Mouse (Mus musculus) spleen, adult 2 months (tissue): Measurements from ENCODE around the gene Actrt2. TPM values are rescaled to one million over a fixed set of nuclear protein-coding genes. Genes with fewer than 3 reads are reported as not detected.

Experiments
- DNase-seq, 2 experiments: peaks; one replicate each; pipeline versions ENCODE4 v3.0.0 to v3.0.0-alpha.2; 2012 to 2021; ENCODE audit warnings: low spot score in 2 of 2, low read depth in 1 of 2
- H3K27ac ChIP-seq: fragments of 200-500 bp; 2 replicates; pipeline ENCODE4 v1.5.1; 2012; ENCODE audit warnings: low read length, inconsistent platforms; ENCODE audit not compliant: insufficient read depth
- H3K27me3 ChIP-seq: fragments of 200-500 bp; 2 replicates; pipeline ENCODE4 v1.6.1; 2012; ENCODE audit warnings: mild to moderate bottlenecking, moderate library complexity, low read length, inconsistent platforms; ENCODE audit not compliant: control insufficient read depth, insufficient read depth
- H3K36me3 ChIP-seq: fragments of 200-500 bp; 2 replicates; pipeline ENCODE4 v1.6.1; 2012; ENCODE audit warnings: mild to moderate bottlenecking, low read length, inconsistent platforms; ENCODE audit not compliant: control insufficient read depth, insufficient read depth
- H3K4me1 ChIP-seq: fragments of 200-500 bp; 2 replicates; pipeline ENCODE4 v1.6.1; 2011; ENCODE audit warnings: inconsistent platforms; ENCODE audit not compliant: control insufficient read depth, insufficient read depth, insufficient read length
- H3K4me3 ChIP-seq: fragments of 200-500 bp; 2 replicates; pipeline ENCODE4 v1.5.1; 2011; ENCODE audit warnings: mild to moderate bottlenecking, inconsistent platforms; ENCODE audit not compliant: insufficient read depth, insufficient read length; ENCODE audit errors: extremely low read depth
- CTCF ChIP-seq: fragments of 200-500 bp; IDR thresholded peaks from 2 replicates; pipeline ENCODE4 v1.5.1; 2011; ENCODE audit warnings: mild to moderate bottlenecking, inconsistent platforms; ENCODE audit not compliant: insufficient read depth, insufficient read length, insufficient replicate concordance; ENCODE audit errors: extremely low read depth
- POLR2A ChIP-seq: fragments of 200-500 bp; IDR thresholded peaks from 2 replicates; pipeline ENCODE4 v1.6.1; 2011; ENCODE audit warnings: low read depth, low read length, inconsistent platforms
- whole genome bisulfite sequencing: fragments of 180-500 bp; shearing (Covaris S2); methylation state at CpG from one replicate; pipeline ENCODE4 v1.1.7; 2018; 5-methylcytosine and 5-hydroxymethylcytosine counted together
- polyA plus RNA-seq: library from polyadenylated mRNA; depleted of rRNA; stranded (reverse); fragments of >200 nt; gene quantifications from 2 replicates; pipeline ENCODE4 v1.2.3, GENCODE M21; 2012

Gene Actrt2
- polyA plus RNA-seq, 1 experiment: not detected

- no peaks in the 10 kb centered on the region for H3K36me3 ChIP-seq
- TF ChIP-seq CTCF (no peak), POLR2A (no peak)
- no peak overlapping the region for H3K4me3 ChIP-seq
- DNase-seq: no peak
- H3K4me1 ChIP-seq: no peaks in the 10 kb centered on the region
- no peak overlapping the region for H3K27ac ChIP-seq
- H3K27me3 ChIP-seq: no peaks in the 10 kb centered on the region
- 84% methylated on average over 20 of the region's 20 CpGs for WGBS
Measured at GRCm38 (mm10) chr4:154693348-154694015, 25.8 kb upstream of the Actrt2 start.

GRCm38 (mm10) chr4:154683068-154683752, 15.5 kb upstream of the Actrt2 start:
- H3K36me3 ChIP-seq: no peaks in the 10 kb centered on the region
- 82% methylated on average over 5 of the region's 5 CpGs for WGBS
- DNase-seq: no peak
- no peak for TF ChIP-seq POLR2A
- no peak for TF ChIP-seq CTCF
- H3K4me3 ChIP-seq: no peak overlapping the region
- no peak overlapping the region for H3K27ac ChIP-seq
- no peaks in the 10 kb centered on the region for H3K4me1 ChIP-seq
- no peaks in the 10 kb centered on the region for H3K27me3 ChIP-seq

- TF ChIP-seq CTCF (no peak), POLR2A (no peak)
- DNase-seq: no peak
Measured at GRCm38 (mm10) chr4:154682311-154682710, 14.6 kb upstream of the Actrt2 start.

GRCm38 (mm10) chr4:154675441-154676000, 7.9 kb upstream of the Actrt2 start:
- Histone ChIP-seq H3K36me3 (no peaks in the 10 kb centered on the region), H3K4me1 (no peaks in the 10 kb centered on the region), H3K27ac (no peak overlapping the region), H3K4me3 (no peak overlapping the region), H3K27me3 (no peaks in the 10 kb centered on the region)
- TF ChIP-seq POLR2A: no peak
- TF ChIP-seq CTCF: no peak
- DNase-seq: no peak
- 52% methylated on average over 10 of the region's 10 CpGs for WGBS

More at GRCm38 (mm10) chr4:154682311-154682710, 14.6 kb upstream of the Actrt2 start:
- Histone ChIP-seq H3K36me3 (no peaks in the 10 kb centered on the region), H3K27ac (no peak overlapping the region), H3K4me1 (no peaks in the 10 kb centered on the region), H3K27me3 (no peaks in the 10 kb centered on the region), H3K4me3 (no peak overlapping the region)
- 72% methylated on average over 14 of the region's 14 CpGs for WGBS

GRCm38 (mm10) chr4:154674966-154675365, 7.3 kb upstream of the Actrt2 start:
- DNase-seq: no peak
- no peak overlapping the region for H3K27ac ChIP-seq
- no peaks in the 10 kb centered on the region for H3K4me1 ChIP-seq
- H3K4me3 ChIP-seq: no peak overlapping the region
- no peaks in the 10 kb centered on the region for H3K27me3 ChIP-seq
- H3K36me3 ChIP-seq: no peaks in the 10 kb centered on the region
- 55% methylated on average over 15 of the region's 15 CpGs for WGBS
- no peak for TF ChIP-seq CTCF
- no peak for TF ChIP-seq POLR2A

GRCm38 (mm10) chr4:154674541-154674940, 6.9 kb upstream of the Actrt2 start:
- WGBS: 5% methylated on average over 12 of the region's 12 CpGs
- Histone ChIP-seq H3K4me3 (no peak overlapping the region), H3K4me1 (no peaks in the 10 kb centered on the region), H3K36me3 (no peaks in the 10 kb centered on the region), H3K27me3 (no peaks in the 10 kb centered on the region), H3K27ac (no peak overlapping the region)
- TF ChIP-seq CTCF (peak; percentile 55; the same call in 1 of the 2 replicates), POLR2A (no peak)
- DNase-seq: no peak
